Mouse (Mus musculus) kidney, adult 2 months (tissue): Measurements from ENCODE around the gene Rfx4.

Source experiments
- CTCF ChIP-seq: fragments of 200-500 bp; conservative IDR thresholded peaks from 2 replicates; pipeline ENCODE4 v1.5.1; 2011; ENCODE audit warnings: low read depth, mild to moderate bottlenecking, control low read depth, low read length, moderate library complexity, mixed read lengths; ENCODE audit not compliant: insufficient read depth, insufficient read length
- POLR2A ChIP-seq: fragments of 200-500 bp; IDR thresholded peaks from one replicate; pipeline ENCODE4 v1.6.1; 2011; ENCODE audit warnings: low read depth, low read length, control low read depth

DNA sequence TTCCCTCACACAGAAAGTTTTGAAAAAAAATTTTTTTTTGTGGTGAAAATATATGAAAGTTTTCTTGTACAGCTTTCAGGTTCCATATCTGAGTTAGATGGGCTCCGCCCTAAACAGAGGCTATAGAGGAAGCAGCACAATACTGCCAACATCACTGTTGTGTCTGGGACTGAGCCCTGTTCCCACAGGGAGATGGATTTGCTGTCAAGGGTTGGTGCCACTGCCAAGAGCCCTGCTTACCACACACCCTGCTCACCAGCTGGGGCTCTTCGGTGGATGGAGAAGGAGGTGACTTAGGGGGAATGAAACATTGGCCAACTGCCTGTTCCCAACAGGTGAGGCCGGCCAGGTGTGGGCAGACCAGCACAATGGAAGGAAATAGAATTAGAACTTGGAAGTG lies 35.3 kb downstream of the Rfx4 start:
- no peak for TF ChIP-seq CTCF
- no peak for TF ChIP-seq POLR2A
